Mouse (Mus musculus): ENCODE measurements around the gene Idua. TPM values are rescaled to one million over a fixed set of nuclear protein-coding genes. Genes with fewer than 3 reads are reported as not detected.

The Idua gene
- polyA plus RNA-seq, 1 experiment from 2014 or later, result 4.8 TPM

DNA sequence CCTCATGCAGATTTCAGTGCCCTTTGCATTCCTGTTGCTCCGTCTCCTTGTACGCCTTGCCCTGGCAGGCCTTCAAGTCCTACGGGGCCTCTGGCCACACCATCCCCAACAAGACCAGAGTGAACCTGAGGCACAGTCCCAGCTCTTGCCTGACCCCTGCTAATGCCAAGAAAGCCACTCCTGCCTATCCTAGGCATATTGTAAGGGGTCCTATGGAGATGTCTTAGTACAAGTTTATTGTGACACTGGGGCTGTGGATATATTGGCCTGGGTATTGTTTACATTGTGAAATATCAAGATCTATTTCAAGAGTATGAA is 13.8 kb upstream of the Idua start:
- Histone ChIP-seq H3K4me2 (replicated peaks; ENCODE audit: low read depth) (no peak overlapping the region), H3K9ac (ENCODE audit: low read depth, low read length) (no peak overlapping the region), H3K36me3 (ENCODE audit: control insufficient read depth, insufficient read depth) (peaks cover 70% of the 10 kb centered on the region), H3K27ac (ENCODE audit: low read depth, low read length) (no peak overlapping the region), H3K4me3 (ENCODE audit: low read depth, low read length) (no peak overlapping the region), H3K27me3 (replicated peaks; ENCODE audit: control insufficient read depth, insufficient read depth, low read length) (no peaks in the 10 kb centered on the region), H3K4me1 (replicated peaks; ENCODE audit: control insufficient read depth, insufficient read depth, low read length) (no peaks in the 10 kb centered on the region), H3K9me3 (ENCODE audit: control insufficient read depth) (no peaks in the 10 kb centered on the region)
- ATAC-seq, result no peak
- TF ChIP-seq CTCF (IDR thresholded peaks at IDR 0.05; ENCODE audit: low read depth), result no peak
- WGBS, result 84% methylated on average over 3 of the region's 3 CpGs

DNA sequence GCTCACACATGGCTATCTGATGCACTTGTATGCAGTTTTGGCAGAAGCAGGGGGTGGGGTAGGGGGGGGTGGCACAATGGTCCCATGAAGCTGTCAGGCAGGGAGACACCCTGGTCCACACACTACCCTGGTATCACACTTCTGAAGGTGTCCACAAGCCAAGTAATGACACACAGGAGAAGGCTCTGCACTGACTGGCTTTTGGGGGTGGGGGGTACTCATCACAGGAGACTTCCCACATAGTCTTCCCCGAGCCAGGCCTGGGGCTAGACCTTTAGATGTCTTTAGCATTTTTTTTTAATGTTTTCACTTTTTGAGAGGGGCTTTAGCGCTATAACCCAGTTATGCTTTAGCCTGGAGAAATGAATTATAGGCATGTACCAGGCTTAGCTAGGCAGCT is 12.8 kb upstream of the Idua start:
- no peaks in the 10 kb centered on the region for H3K27me3 ChIP-seq (replicated peaks; ENCODE audit: control insufficient read depth, insufficient read depth, low read length)
- H3K36me3 ChIP-seq (ENCODE audit: control insufficient read depth, insufficient read depth), result peaks cover 78% of the 10 kb centered on the region
- H3K27ac ChIP-seq (ENCODE audit: low read depth, low read length), result no peak overlapping the region
- no peaks in the 10 kb centered on the region for H3K4me1 ChIP-seq (replicated peaks; ENCODE audit: control insufficient read depth, insufficient read depth, low read length)
- H3K4me2 ChIP-seq (replicated peaks; ENCODE audit: low read depth), result no peak overlapping the region
- ATAC-seq, result no peak
- no peak overlapping the region for H3K9ac ChIP-seq (ENCODE audit: low read depth, low read length)
- no peak for TF ChIP-seq CTCF (IDR thresholded peaks at IDR 0.05; ENCODE audit: low read depth)
- H3K4me3 ChIP-seq (ENCODE audit: low read depth, low read length), result no peak overlapping the region
- WGBS, result 91% methylated on average over 2 of the region's 2 CpGs
- H3K9me3 ChIP-seq (ENCODE audit: control insufficient read depth), result no peaks in the 10 kb centered on the region

DNA sequence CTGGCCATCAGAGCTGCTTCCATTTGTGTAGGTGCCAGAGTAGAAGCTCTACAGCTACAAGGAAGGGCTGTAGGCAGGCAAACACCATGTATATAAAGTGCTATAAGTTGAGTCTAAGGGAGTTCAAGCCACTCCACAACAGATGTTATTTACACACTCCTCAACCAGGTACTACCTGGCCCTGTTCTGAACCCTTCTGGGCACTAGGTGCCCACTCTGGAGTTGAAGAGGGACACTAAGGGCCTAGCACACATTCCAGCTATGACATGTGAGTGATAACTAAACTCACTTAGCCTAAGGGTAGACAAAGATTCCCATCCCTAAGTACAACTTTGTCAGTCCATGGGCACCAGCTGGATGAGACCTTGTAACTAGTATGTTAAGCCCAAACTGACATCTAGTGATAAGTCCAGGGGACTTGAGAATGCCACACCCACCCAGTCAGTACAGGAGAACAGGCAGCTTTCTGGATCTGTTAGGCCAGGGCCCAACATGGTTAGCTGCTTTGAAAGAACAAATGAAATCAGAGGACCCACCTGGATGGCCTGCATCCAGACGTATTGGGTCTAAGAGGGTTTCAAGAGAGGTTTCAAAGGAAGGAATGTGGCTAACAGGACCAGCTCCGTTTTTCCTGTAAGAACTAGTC is 12.2 kb upstream of the Idua start:
- 93% methylated on average over 2 of the region's 2 CpGs for WGBS
- no peak for ATAC-seq

DNA sequence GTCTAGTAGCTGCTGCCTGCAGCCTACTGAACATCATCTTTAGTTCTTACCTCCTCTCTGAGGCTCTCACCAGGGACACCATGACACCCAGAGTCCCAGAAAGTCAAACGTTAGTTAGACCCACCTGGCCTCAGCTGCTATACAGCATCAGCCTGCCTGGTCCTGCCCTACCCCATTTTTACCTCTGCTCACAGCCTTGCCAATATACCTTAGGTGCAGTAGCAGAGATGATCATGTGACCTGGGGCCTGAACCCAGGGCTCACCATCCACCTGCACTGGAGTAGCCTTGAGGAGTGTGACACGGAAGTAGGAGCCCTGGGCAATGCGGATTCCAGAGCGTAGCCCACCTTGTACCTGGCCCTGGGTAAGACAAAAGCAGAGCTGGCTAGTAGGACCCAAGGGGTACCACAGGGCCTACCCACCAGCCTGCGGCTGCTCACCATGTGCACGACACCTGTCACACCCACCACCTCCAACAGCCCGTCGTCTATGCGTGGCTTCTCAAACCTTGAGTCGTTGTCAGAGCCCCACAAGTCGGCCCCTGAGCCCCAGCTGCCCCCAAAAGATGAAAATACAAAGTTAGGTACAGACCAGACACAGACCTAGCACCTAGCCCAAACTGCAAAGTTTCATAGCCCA is 11.1 kb upstream of the Idua start:
- Histone ChIP-seq H3K4me1 (replicated peaks; ENCODE audit: control insufficient read depth, insufficient read depth, low read length) (0 out of 2 replicates have a peak, but pooled peaks cover 3% of the 10 kb centered on the region), H3K4me3 (ENCODE audit: low read depth, low read length) (no peak overlapping the region), H3K27ac (ENCODE audit: low read depth, low read length) (no peak overlapping the region), H3K27me3 (replicated peaks; ENCODE audit: control insufficient read depth, insufficient read depth, low read length) (no peaks in the 10 kb centered on the region), H3K9ac (ENCODE audit: low read depth, low read length) (no peak overlapping the region), H3K4me2 (replicated peaks; ENCODE audit: low read depth) (no peak overlapping the region), H3K36me3 (ENCODE audit: control insufficient read depth, insufficient read depth) (peaks cover 86% of the 10 kb centered on the region), H3K9me3 (ENCODE audit: control insufficient read depth) (no peaks in the 10 kb centered on the region)
- no peak for ATAC-seq
- TF ChIP-seq CTCF (IDR thresholded peaks at IDR 0.05; ENCODE audit: low read depth), result no peak
- 84% methylated on average over 11 of the region's 11 CpGs for WGBS

More for the DNA sequence above, 12.2 kb upstream of the Idua start:
- peaks cover 78% of the 10 kb centered on the region for H3K36me3 ChIP-seq (ENCODE audit: control insufficient read depth, insufficient read depth)
- H3K4me2 ChIP-seq (replicated peaks; ENCODE audit: low read depth), result no peak overlapping the region
- H3K9ac ChIP-seq (ENCODE audit: low read depth, low read length), result no peak overlapping the region
- H3K4me3 ChIP-seq (ENCODE audit: low read depth, low read length), result no peak overlapping the region
- no peak overlapping the region for H3K27ac ChIP-seq (ENCODE audit: low read depth, low read length)
- no peak for TF ChIP-seq CTCF (IDR thresholded peaks at IDR 0.05; ENCODE audit: low read depth)
- no peaks in the 10 kb centered on the region for H3K27me3 ChIP-seq (replicated peaks; ENCODE audit: control insufficient read depth, insufficient read depth, low read length)
- no peaks in the 10 kb centered on the region for H3K4me1 ChIP-seq (replicated peaks; ENCODE audit: control insufficient read depth, insufficient read depth, low read length)
- H3K9me3 ChIP-seq (ENCODE audit: control insufficient read depth), result no peaks in the 10 kb centered on the region

DNA sequence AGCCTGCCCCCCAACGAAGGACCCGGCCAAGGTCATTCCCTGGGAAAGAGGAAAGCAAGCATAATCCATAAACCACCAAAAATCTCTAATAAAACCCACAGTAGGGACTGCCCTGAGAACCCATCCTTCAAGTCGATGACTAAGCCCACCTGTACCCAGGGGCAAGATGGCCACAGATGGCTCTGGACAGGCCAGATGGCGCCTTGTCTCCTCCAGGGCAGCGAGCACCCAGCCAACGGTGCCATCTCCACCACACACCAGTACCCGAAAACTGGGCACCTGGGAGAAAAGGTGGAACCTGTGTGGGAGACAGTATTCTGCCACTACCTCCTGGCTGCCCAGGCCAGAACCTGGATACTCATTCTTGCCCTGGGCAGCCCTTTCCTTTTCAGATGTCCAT is 9.8 kb upstream of the Idua start:
- Histone ChIP-seq H3K27ac (ENCODE audit: low read depth, low read length) (no peak overlapping the region), H3K36me3 (ENCODE audit: control insufficient read depth, insufficient read depth) (peaks cover 91% of the 10 kb centered on the region), H3K9ac (ENCODE audit: low read depth, low read length) (no peak overlapping the region), H3K27me3 (replicated peaks; ENCODE audit: control insufficient read depth, insufficient read depth, low read length) (no peaks in the 10 kb centered on the region), H3K4me3 (ENCODE audit: low read depth, low read length) (no peak overlapping the region), H3K4me1 (replicated peaks; ENCODE audit: control insufficient read depth, insufficient read depth, low read length) (0 out of 2 replicates have a peak, but pooled peaks cover 3% of the 10 kb centered on the region), H3K4me2 (replicated peaks; ENCODE audit: low read depth) (no peak overlapping the region), H3K9me3 (ENCODE audit: control insufficient read depth) (no peaks in the 10 kb centered on the region)
- TF ChIP-seq CTCF (IDR thresholded peaks at IDR 0.05; ENCODE audit: low read depth), result no peak
- ATAC-seq, result no peak
- 93% methylated on average over 7 of the region's 7 CpGs for WGBS

DNA sequence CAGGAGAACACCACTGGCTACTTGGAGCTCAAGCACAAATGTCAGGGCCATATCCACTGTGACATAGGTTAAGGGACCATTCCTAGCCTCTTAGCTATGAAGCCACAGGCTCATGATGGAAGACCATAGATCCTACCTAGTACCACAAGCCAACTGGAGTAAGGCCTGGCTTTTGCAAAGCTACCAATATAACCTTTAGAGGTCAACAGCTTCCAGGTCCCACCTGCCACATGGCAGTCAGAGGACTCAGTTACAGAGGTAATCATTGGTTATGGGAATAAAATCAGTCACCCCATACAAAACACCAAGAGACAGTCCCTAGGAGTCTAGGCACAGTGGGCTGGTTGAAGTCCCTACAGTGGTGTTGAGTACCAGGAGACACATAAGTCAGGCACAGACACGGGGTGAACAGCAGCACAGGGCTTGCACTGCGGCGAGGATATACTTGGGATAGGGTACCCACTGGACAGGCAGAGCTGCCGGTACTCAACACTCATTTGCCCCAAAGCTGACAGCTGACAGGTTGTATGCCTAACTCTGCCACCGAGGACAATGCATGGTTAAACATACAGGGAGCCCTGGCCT is 8.9 kb upstream of the Idua start:
- ATAC-seq, result no peak
- no peak overlapping the region for H3K4me2 ChIP-seq (replicated peaks; ENCODE audit: low read depth)
- no peak overlapping the region for H3K4me3 ChIP-seq (ENCODE audit: low read depth, low read length)
- no peaks in the 10 kb centered on the region for H3K27me3 ChIP-seq (replicated peaks; ENCODE audit: control insufficient read depth, insufficient read depth, low read length)
- H3K4me1 ChIP-seq (replicated peaks; ENCODE audit: control insufficient read depth, insufficient read depth, low read length), result 0 out of 2 replicates have a peak, but pooled peaks cover 3% of the 10 kb centered on the region
- WGBS, result 83% methylated on average over 5 of the region's 5 CpGs
- no peak overlapping the region for H3K9ac ChIP-seq (ENCODE audit: low read depth, low read length)
- H3K36me3 ChIP-seq (ENCODE audit: control insufficient read depth, insufficient read depth), result peaks cover 94% of the 10 kb centered on the region
- no peak for TF ChIP-seq CTCF (IDR thresholded peaks at IDR 0.05; ENCODE audit: low read depth)
- no peak overlapping the region; the same call in 1 of the 2 replicates for H3K27ac ChIP-seq (ENCODE audit: low read depth, low read length)
- H3K9me3 ChIP-seq (ENCODE audit: control insufficient read depth), result no peaks in the 10 kb centered on the region
